Mouse (Mus musculus): ENCODE data around the gene Abcc9.

GRCm38 (mm10) chr6:142623351-142623750, 78.8 kb downstream of the Abcc9 start:
- TF ChIP-seq CTCF (conservative IDR thresholded peaks at IDR 0.05 in 1 of 2, IDR thresholded peaks at IDR 0.05 in 1 of 2; ENCODE audit: low read depth in 2 of 2, low read length in 2 of 2) = no peak
- no peak for TF ChIP-seq RCOR1 (conservative IDR thresholded peaks at IDR 0.05; ENCODE audit: low read depth, low read length)
- no peak for TF ChIP-seq EP300 (IDR thresholded peaks at IDR 0.05; ENCODE audit: low read length)
- no peak for TF ChIP-seq MAX (IDR thresholded peaks at IDR 0.05; ENCODE audit: low read length)
- TF ChIP-seq UBTF (IDR thresholded peaks at IDR 0.05; ENCODE audit: low read depth, low read length) = no peak
- no peak for TF ChIP-seq TCF12 (IDR thresholded peaks at IDR 0.05; ENCODE audit: low read depth, low read length)
- TF ChIP-seq POLR2A (IDR thresholded peaks at IDR 0.05; ENCODE audit: low read depth, low read length) = no peak
- no peak for TF ChIP-seq ZNF384 (IDR thresholded peaks at IDR 0.05; ENCODE audit: low read depth, low read length)
